Mouse (Mus musculus) spleen, adult 12 weeks (tissue): Measurements from ENCODE around the gene Dbndd2.

ENCODE experiments used
- DNase-seq: peaks from one replicate; pipeline ENCODE4 v3.0.0; 2022; ENCODE audit warnings: low spot score

The Dbndd2 gene

GRCm38 (mm10) chr2:164485681-164486257, at the start of gene Dbndd2:
Gene Dbndd2 (plus strand): TSS chr2:164486106.
- no peak for DNase-seq

- DNase-seq = no peak
These were observed 49.5 kb upstream of the Dbndd2 start for GRCm38 (mm10) chr2:164436215-164436913.

- DNase-seq = no peak
These were observed 48.9 kb upstream of the Dbndd2 start for GRCm38 (mm10) chr2:164436961-164437360.

GRCm38 (mm10) chr2:164437710-164438109, 48.2 kb upstream of the Dbndd2 start:
- DNase-seq = no peak

- no peak for DNase-seq
These were observed 47.6 kb upstream of the Dbndd2 start for GRCm38 (mm10) chr2:164438257-164438656.

GRCm38 (mm10) chr2:164439001-164439421, 46.9 kb upstream of the Dbndd2 start:
- no peak for DNase-seq

GRCm38 (mm10) chr2:164440314-164440713, 45.6 kb upstream of the Dbndd2 start:
- no peak for DNase-seq

GRCm38 (mm10) chr2:164441155-164441554, 44.8 kb upstream of the Dbndd2 start:
- DNase-seq = peak; percentile 40

- DNase-seq = no peak
These were observed 44.2 kb upstream of the Dbndd2 start for GRCm38 (mm10) chr2:164441731-164442130.

- no peak for DNase-seq
These were observed 43.4 kb upstream of the Dbndd2 start for GRCm38 (mm10) chr2:164442315-164443050.

GRCm38 (mm10) chr2:164443051-164443437, 42.9 kb upstream of the Dbndd2 start:
- peak; percentile 22 for DNase-seq

GRCm38 (mm10) chr2:164443460-164444000, 42.4 kb upstream of the Dbndd2 start, which contains the start of gene Sdc4:
Gene Sdc4 (minus strand): TSS chr2:164443887.
- no peak for DNase-seq

GRCm38 (mm10) chr2:164444701-164445100, 41.2 kb upstream of the Dbndd2 start:
- DNase-seq = no peak

- no peak for DNase-seq
These were observed 40.4 kb upstream of the Dbndd2 start for GRCm38 (mm10) chr2:164445399-164446085.

GRCm38 (mm10) chr2:164446086-164446469, 39.8 kb upstream of the Dbndd2 start:
- no peak for DNase-seq

- DNase-seq = no peak
These were observed 37.8 kb upstream of the Dbndd2 start for GRCm38 (mm10) chr2:164448140-164448539.

- DNase-seq = no peak
These were observed 37.0 kb upstream of the Dbndd2 start for GRCm38 (mm10) chr2:164448921-164449320.

GRCm38 (mm10) chr2:164449341-164450042, 36.4 kb upstream of the Dbndd2 start:
- DNase-seq = no peak

GRCm38 (mm10) chr2:164452000-164452676, 33.8 kb upstream of the Dbndd2 start:
- DNase-seq = no peak

- no peak for DNase-seq
These were observed 32.7 kb upstream of the Dbndd2 start for GRCm38 (mm10) chr2:164453047-164453757.
